Mouse (Mus musculus) myocyte (in vitro differentiated cells): Measurements from ENCODE around the gene Pip. TPM values are rescaled to one million over a fixed set of nuclear protein-coding genes. Genes with fewer than 3 reads are reported as not detected.

Source experiments
- H3K27me3 ChIP-seq: one replicate; pipeline ENCODE4 v1.6.1; 2011; ENCODE audit not compliant: control insufficient read depth, insufficient read depth, insufficient read length
- H3K36me3 ChIP-seq: one replicate; pipeline ENCODE4 v1.6.1; 2011; ENCODE audit not compliant: control insufficient read depth, insufficient read depth
- H3K4me2 ChIP-seq: one replicate; pipeline ENCODE4 v1.6.1; 2011; ENCODE audit warnings: low read depth, control low read depth
- H3K4me3 ChIP-seq: one replicate; pipeline ENCODE4 v1.5.1; 2011; ENCODE audit warnings: mild to moderate bottlenecking, control low read depth, moderate library complexity
- H3K79me2 ChIP-seq: one replicate; pipeline ENCODE4 v1.6.1; 2011; ENCODE audit not compliant: control insufficient read depth, insufficient read depth
- H3ac ChIP-seq: one replicate; pipeline ENCODE4 v1.6.1; 2011; ENCODE audit not compliant: control insufficient read depth, insufficient read length
- CEBPB ChIP-seq: IDR thresholded peaks from 2 replicates; pipeline ENCODE4 v1.6.1; 2011; ENCODE audit warnings: mild to moderate bottlenecking, moderate library complexity; ENCODE audit not compliant: poor library complexity, insufficient read depth, severe bottlenecking
- E2F4 ChIP-seq: IDR thresholded peaks from one replicate; pipeline ENCODE4 v1.6.1; 2011; ENCODE audit warnings: mild to moderate bottlenecking, control low read depth, moderate library complexity; ENCODE audit not compliant: insufficient read depth
- MAX ChIP-seq: IDR thresholded peaks from one replicate; pipeline ENCODE4 v1.6.1; 2011; ENCODE audit warnings: low read depth, mild to moderate bottlenecking, control low read depth
- MYOD1 ChIP-seq, 3 experiments: IDR thresholded peaks; one replicate each; pipeline ENCODE4 v1.6.1; 2011; ENCODE audit warnings: control low read depth in 2 of 3, low read depth in 2 of 3, mild to moderate bottlenecking in 2 of 3, moderate library complexity in 1 of 3; ENCODE audit not compliant: insufficient read length in 2 of 3, control insufficient read depth in 1 of 3
- MYOG ChIP-seq, 3 experiments: IDR thresholded peaks; one replicate each; pipeline ENCODE4 v1.6.1; 2011; ENCODE audit warnings: control low read depth in 2 of 3, low read depth in 2 of 3, mild to moderate bottlenecking in 2 of 3; ENCODE audit not compliant: insufficient read length in 2 of 3, control insufficient read depth in 1 of 3, insufficient read depth in 1 of 3
- POLR2A ChIP-seq: IDR thresholded peaks from one replicate; pipeline ENCODE4 v1.6.1; 2011; ENCODE audit warnings: low read depth, mild to moderate bottlenecking, control low read depth, moderate library complexity; ENCODE audit not compliant: insufficient read length
- POLR2AphosphoS2 ChIP-seq: IDR thresholded peaks from one replicate; pipeline ENCODE4 v1.6.1; 2011; ENCODE audit warnings: low read depth, control low read depth; ENCODE audit not compliant: insufficient read length
- REST ChIP-seq: IDR thresholded peaks from one replicate; pipeline ENCODE4 v1.6.1; 2011; ENCODE audit warnings: mild to moderate bottlenecking, control low read depth, moderate library complexity; ENCODE audit not compliant: insufficient read depth, insufficient read length
- SRF ChIP-seq: IDR thresholded peaks from one replicate; pipeline ENCODE4 v1.6.1; 2011; ENCODE audit warnings: low read depth; ENCODE audit not compliant: control insufficient read depth, insufficient read length
- TCF12 ChIP-seq: IDR thresholded peaks from one replicate; pipeline ENCODE4 v1.6.1; 2011; ENCODE audit warnings: mild to moderate bottlenecking, control low read depth; ENCODE audit not compliant: poor library complexity, insufficient read depth, severe bottlenecking
- TCF3 ChIP-seq: IDR thresholded peaks from one replicate; pipeline ENCODE4 v1.6.1; 2011; ENCODE audit warnings: low read depth, control low read depth; ENCODE audit not compliant: insufficient read length
- USF1 ChIP-seq: IDR thresholded peaks from one replicate; pipeline ENCODE4 v1.6.1; 2011; ENCODE audit warnings: low read depth, mild to moderate bottlenecking, control low read depth, moderate library complexity
- polyA plus RNA-seq: library from polyadenylated mRNA; unstranded; fragments of >200 nt; fragmentation: generic; extraction: Trizol; gene quantifications from one replicate; pipeline ENCODE4 v1.2.1, GENCODE M21; 2012; ENCODE audit warnings: missing spikeins

The Pip gene
- polyA plus RNA-seq = not detected

DNA sequence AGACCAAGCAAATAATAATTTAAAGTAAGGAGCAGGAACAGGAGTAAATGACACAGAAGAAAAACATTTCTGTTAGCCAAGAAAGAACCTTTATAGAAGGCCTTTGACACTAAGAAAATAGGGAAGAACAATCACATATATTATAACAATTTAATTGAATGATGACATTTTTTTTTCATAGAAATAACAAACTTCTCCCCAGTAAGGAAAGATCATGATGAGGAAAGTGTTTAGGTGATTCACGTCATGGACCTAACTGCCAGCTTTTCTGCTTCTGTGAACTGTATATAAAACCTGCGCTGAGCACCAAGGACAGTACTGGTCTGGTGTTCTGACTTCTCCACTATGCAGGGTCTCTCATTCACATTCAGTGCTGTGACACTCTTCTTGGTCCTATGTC, at the start of gene Pip:
Gene Pip (plus strand): TSS at position 301 of the 400 bp plus-strand sequence.
- no peaks in the 10 kb centered on the region for H3K27me3 ChIP-seq
- no peaks in the 10 kb centered on the region for H3K79me2 ChIP-seq
- TF ChIP-seq POLR2A = no peak
- TF ChIP-seq MYOG (IDR thresholded peaks at IDR 0.05; ENCODE audit: control insufficient read depth in 1 of 3, insufficient read depth in 1 of 3, insufficient read length in 2 of 3, low read depth in 2 of 3) = no peak
- no peak for TF ChIP-seq CEBPB
- TF ChIP-seq MAX = no peak
- TF ChIP-seq SRF = no peak
- no peak for TF ChIP-seq POLR2AphosphoS2
- no peak for TF ChIP-seq MYOD1 (IDR thresholded peaks at IDR 0.05; ENCODE audit: control insufficient read depth in 1 of 3, insufficient read length in 2 of 3, low read depth in 2 of 3)
- no peak for TF ChIP-seq REST
- no peak for TF ChIP-seq E2F4
- TF ChIP-seq USF1 = no peak
- H3ac ChIP-seq = no peak within 1 kb of the TSS
- no peak within 1 kb of the TSS for H3K4me3 ChIP-seq
- no peak within 1 kb of the TSS for H3K4me2 ChIP-seq
- H3K36me3 ChIP-seq = no peaks in the 10 kb centered on the region

DNA sequence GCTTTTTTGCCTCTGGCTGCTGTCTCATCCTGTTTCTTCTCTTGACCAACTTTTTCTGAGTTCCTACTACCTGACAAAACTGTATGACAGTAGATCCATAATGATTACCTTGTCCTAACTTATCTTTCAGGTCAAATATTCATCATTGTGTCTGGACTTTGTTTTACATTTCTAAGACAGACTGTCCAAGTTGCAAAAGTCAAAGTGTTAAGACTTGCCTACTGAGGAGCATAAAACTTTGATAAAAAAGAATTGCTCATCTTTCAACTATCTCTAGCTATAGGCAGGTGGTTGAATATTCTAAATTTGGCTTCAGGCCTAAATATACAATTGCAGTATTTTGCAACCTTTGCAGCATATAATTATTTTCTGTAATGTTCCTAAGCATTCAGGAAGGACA, 23.2 kb upstream of the Pip start:
- no peak overlapping the region for H3K4me3 ChIP-seq
- H3K79me2 ChIP-seq = no peaks in the 10 kb centered on the region
- no peak overlapping the region for H3K4me2 ChIP-seq
- H3K36me3 ChIP-seq = no peaks in the 10 kb centered on the region
- H3ac ChIP-seq = no peak overlapping the region
- no peaks in the 10 kb centered on the region for H3K27me3 ChIP-seq
- no peak for TF ChIP-seq TCF12
- no peak for TF ChIP-seq E2F4
- TF ChIP-seq REST = no peak
- no peak for TF ChIP-seq CEBPB

DNA sequence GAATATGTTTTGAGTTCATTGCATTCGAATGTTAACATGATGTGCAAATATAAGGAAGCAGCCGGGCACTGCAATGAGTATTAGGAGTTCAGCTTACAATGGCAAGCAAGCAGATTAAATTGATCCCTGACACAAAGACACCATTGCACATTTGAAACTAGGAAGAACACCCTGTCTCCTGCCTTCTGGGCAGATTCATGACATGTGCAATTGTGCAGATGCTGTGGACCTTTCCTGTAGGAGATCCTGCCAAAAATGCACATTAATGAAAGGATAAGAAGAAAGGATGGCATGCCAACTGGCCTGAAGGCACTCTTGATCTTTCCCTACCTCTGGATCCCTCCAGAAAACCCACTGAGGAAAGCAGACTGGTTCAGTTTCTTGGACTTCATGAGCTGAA, 17.8 kb upstream of the Pip start:
- no peak overlapping the region for H3K4me3 ChIP-seq
- H3K27me3 ChIP-seq = no peaks in the 10 kb centered on the region
- H3K79me2 ChIP-seq = no peaks in the 10 kb centered on the region
- no peak overlapping the region for H3ac ChIP-seq
- TF ChIP-seq MYOG (IDR thresholded peaks at IDR 0.05; ENCODE audit: control insufficient read depth in 1 of 3, insufficient read depth in 1 of 3, insufficient read length in 2 of 3, low read depth in 2 of 3) = no peak
- no peak for TF ChIP-seq REST
- TF ChIP-seq USF1 = no peak
- TF ChIP-seq MYOD1 (IDR thresholded peaks at IDR 0.05; ENCODE audit: control insufficient read depth in 1 of 3, insufficient read length in 2 of 3, low read depth in 2 of 3) = no peak
- TF ChIP-seq POLR2A = no peak
- no peak for TF ChIP-seq POLR2AphosphoS2
- TF ChIP-seq SRF = no peak
- no peak for TF ChIP-seq E2F4
- no peak for TF ChIP-seq CEBPB
- no peak for TF ChIP-seq MAX
- TF ChIP-seq TCF3 = no peak
- TF ChIP-seq TCF12 = no peak
- H3K36me3 ChIP-seq = no peaks in the 10 kb centered on the region
- no peak overlapping the region for H3K4me2 ChIP-seq

DNA sequence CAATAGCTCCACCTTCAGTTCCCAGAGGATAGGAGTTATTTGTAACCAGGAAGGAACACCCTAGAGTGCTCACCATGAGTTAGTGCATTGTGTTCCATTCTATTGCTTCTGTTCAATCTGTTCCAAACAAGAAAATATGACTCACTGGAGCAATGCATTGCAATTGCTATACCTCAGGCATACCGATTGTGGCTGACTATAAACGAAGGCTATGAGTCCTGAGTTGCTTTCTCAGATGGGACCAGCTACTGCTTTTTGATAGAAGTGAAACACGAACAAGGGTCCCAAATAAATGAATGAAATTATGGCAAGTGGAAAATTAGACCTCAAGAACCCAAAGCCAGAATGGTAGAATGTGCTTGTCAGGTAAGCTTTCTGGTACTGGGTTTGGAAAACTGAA, 5.4 kb downstream of the Pip start, which contains the start of gene Sval2:
Gene Sval2 (plus strand): TSS at position 301 of the 400 bp plus-strand sequence.
- Histone ChIP-seq H3K79me2 (no peaks in the 10 kb centered on the region), H3K36me3 (no peaks in the 10 kb centered on the region), H3ac (no peak within 1 kb of the TSS), H3K27me3 (no peaks in the 10 kb centered on the region), H3K4me3 (no peak within 1 kb of the TSS), H3K4me2 (no peak within 1 kb of the TSS)
- TF ChIP-seq TCF3 (no peak), SRF (no peak), REST (no peak), TCF12 (no peak), MYOD1 (IDR thresholded peaks at IDR 0.05; ENCODE audit: control insufficient read depth in 1 of 3, insufficient read length in 2 of 3, low read depth in 2 of 3) (no peak), CEBPB (no peak), MYOG (IDR thresholded peaks at IDR 0.05; ENCODE audit: control insufficient read depth in 1 of 3, insufficient read depth in 1 of 3, insufficient read length in 2 of 3, low read depth in 2 of 3) (no peak), POLR2A (no peak)

DNA sequence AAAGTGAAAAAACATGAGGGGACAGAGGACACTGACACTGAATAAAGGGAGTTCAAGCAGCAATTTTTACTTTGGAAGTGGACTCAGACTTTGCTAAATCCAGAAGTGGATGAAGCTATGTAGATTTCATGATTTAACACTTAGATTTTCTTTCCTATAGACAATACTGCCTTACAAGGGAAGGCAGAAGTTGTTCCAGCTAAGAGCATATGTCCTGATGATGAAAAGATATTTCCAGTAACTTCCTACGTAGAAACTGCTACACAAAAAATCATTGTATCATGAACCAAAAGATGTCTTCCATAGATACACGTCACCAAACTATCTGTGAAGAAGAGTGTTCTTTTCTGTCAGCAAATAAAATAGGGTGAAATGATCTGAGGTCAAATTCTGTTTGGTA, 16.7 kb downstream of the Pip start:
- Histone ChIP-seq H3K36me3 (no peaks in the 10 kb centered on the region), H3ac (no peak overlapping the region), H3K79me2 (no peaks in the 10 kb centered on the region), H3K4me3 (no peak overlapping the region), H3K27me3 (no peaks in the 10 kb centered on the region), H3K4me2 (no peak overlapping the region)
- no peak for TF ChIP-seq MYOG (IDR thresholded peaks at IDR 0.05; ENCODE audit: control insufficient read depth in 1 of 3, insufficient read depth in 1 of 3, insufficient read length in 2 of 3, low read depth in 2 of 3)
- TF ChIP-seq MYOD1 (IDR thresholded peaks at IDR 0.05; ENCODE audit: control insufficient read depth in 1 of 3, insufficient read length in 2 of 3, low read depth in 2 of 3) = no peak
- no peak for TF ChIP-seq SRF
- no peak for TF ChIP-seq TCF12
- no peak for TF ChIP-seq USF1

Other genes starting within 250 kb of the Pip start
- gene Ephb6, start 242.1 kb upstream of the Pip start, polyA plus RNA-seq = 49.6 TPM
- gene Trpv6, start 211.1 kb upstream of the Pip start, polyA plus RNA-seq = 0.25 TPM
- gene Trpv5, start 166.8 kb upstream of the Pip start, polyA plus RNA-seq = not detected
- gene Llcfc1, start 163.1 kb upstream of the Pip start, polyA plus RNA-seq = not detected
- not detected for gene Kel, start 143.2 kb upstream of the Pip start, polyA plus RNA-seq
- not detected for gene Olfr459, start 72.4 kb upstream of the Pip start, polyA plus RNA-seq
- gene Sval2, start 5.5 kb downstream of the Pip start, polyA plus RNA-seq = not detected
- not detected for gene Sval1, start 104.1 kb downstream of the Pip start, polyA plus RNA-seq
- not detected for gene Sval3, start 120.6 kb downstream of the Pip start, polyA plus RNA-seq
- gene Sva, start 190.9 kb downstream of the Pip start, polyA plus RNA-seq = not detected